Mouse (Mus musculus) limb, embryonic 14.5 days (tissue): ENCODE data around the gene Ces1h. TPM values are rescaled to one million over a fixed set of nuclear protein-coding genes. Genes with fewer than 3 reads are reported as not detected.
A peak's percentile ranks its signal among the peaks of the same experiment; 100 is the strongest.
"Not testable (repeated sequence)": the region's sequence is repeated elsewhere in the genome, so short reads cannot be mapped to it uniquely, and the experiment has no call there.

Source experiments
- ATAC-seq: fragments of 200-750 bp; cut with Nextera tagmentation; 2 replicates; pipeline ENCODE4 v1.8.0; 2017; ENCODE audit warnings: low read depth, moderate number of reproducible peaks, moderate TSS enrichment; ENCODE audit not compliant: low FRiP score
- DNase-seq: peaks from one replicate; pipeline ENCODE4 v3.0.0-alpha.2; 2015; ENCODE audit warnings: low spot score
- H3K27ac ChIP-seq: fragments of 300-500 bp; sonication (generic); replicated peaks from 2 replicates; pipeline ENCODE4 v1.5.1; 2014; ENCODE audit warnings: low read depth, mild to moderate bottlenecking, low read length, moderate library complexity, mixed read lengths
- H3K27me3 ChIP-seq: fragments of 300-500 bp; sonication (generic); 2 replicates; pipeline ENCODE4 v1.6.1; 2014; ENCODE audit warnings: low read length, mixed read lengths; ENCODE audit not compliant: control insufficient read depth, insufficient read depth
- H3K36me3 ChIP-seq: fragments of 300-500 bp; sonication (generic); 2 replicates; pipeline ENCODE4 v1.6.1; 2014; ENCODE audit warnings: mild to moderate bottlenecking, low read length, moderate library complexity, mixed read lengths; ENCODE audit not compliant: control insufficient read depth, insufficient read depth
- H3K4me1 ChIP-seq: fragments of 300-500 bp; sonication (generic); 2 replicates; pipeline ENCODE4 v1.6.1; 2014; ENCODE audit warnings: antibody characterized with exemption, low read length, mixed read lengths; ENCODE audit not compliant: control insufficient read depth, insufficient read depth
- H3K4me2 ChIP-seq: fragments of 300-500 bp; sonication (generic); replicated peaks from 2 replicates; pipeline ENCODE4 v1.6.1; 2014; ENCODE audit warnings: low read depth, mild to moderate bottlenecking, low read length, moderate library complexity; ENCODE audit not compliant: severe bottlenecking
- H3K4me3 ChIP-seq: fragments of 300-500 bp; sonication (generic); replicated peaks from 2 replicates; pipeline ENCODE4 v1.5.1; 2014; ENCODE audit warnings: low read length
- H3K9ac ChIP-seq: fragments of 300-500 bp; sonication (generic); 2 replicates; pipeline ENCODE4 v1.6.1; 2014; ENCODE audit warnings: mild to moderate bottlenecking, low read depth, low read length, moderate library complexity; ENCODE audit not compliant: severe bottlenecking
- H3K9me3 ChIP-seq: fragments of 300-500 bp; sonication (generic); 2 replicates; pipeline ENCODE4 v1.6.1; 2016; ENCODE audit warnings: low read length; ENCODE audit not compliant: control insufficient read depth
- POLR2A ChIP-seq: fragments of 200-500 bp; IDR thresholded peaks from 2 replicates; pipeline ENCODE4 v1.8.0; 2012; ENCODE audit warnings: inconsistent platforms, mild to moderate bottlenecking, moderate library complexity, borderline replicate concordance; ENCODE audit not compliant: insufficient read depth, insufficient read length; ENCODE audit errors: extremely low read depth
- WGBS: fragments of 180-500 bp; shearing (Covaris S2); extraction: QIAGEN DNeasy Blood & Tissue Kit; methylation state at CpG from one replicate; pipeline ENCODE4 v1.1.7; 2014; 5-methylcytosine and 5-hydroxymethylcytosine counted together
- polyA plus RNA-seq, 2 experiments: library from polyadenylated mRNA; depleted of rRNA in 1 of 2; stranded (reverse) in 1 of 2; unstranded in 1 of 2; fragments of >200 nt; fragmentation: Nextera tagmentation in 1 of 2; extraction: Ambion mirVana in 1 of 2; gene quantifications; 2 replicates each; pipeline versions ENCODE4 v1.2.1 to v1.2.3; 2012 to 2014

Gene Ces1h
- not detected in 2 replicates for polyA plus RNA-seq (2012; rRNA removed)
- not detected in 2 replicates for polyA plus RNA-seq (2014; fragmentation: Nextera tagmentation; extraction: Ambion mirVana)

DNA sequence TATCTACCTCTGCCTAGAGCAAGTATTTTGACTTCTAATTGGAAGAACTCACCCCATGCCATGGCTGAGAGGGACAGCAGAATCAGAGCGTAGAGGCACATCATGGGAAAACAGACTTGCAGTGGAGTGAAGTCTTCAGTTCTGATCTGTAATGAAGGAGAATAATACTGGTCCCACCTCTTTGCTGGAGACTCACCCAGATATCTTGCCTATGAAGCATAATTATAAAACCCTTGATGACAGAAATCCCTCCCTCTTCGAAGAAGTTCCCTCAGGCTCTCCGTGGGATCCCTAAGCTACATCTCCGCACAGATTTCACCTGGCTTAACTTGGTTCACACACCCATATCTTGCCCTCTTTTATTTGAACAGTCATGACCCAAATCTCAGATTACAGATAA, at the start of gene Ces1h:
TSS of gene Ces1h (minus strand) at position 101 of the 400 bp plus-strand sequence.
- 85% methylated on average over 4 of the region's 4 CpGs for WGBS
- H3K9me3 ChIP-seq = no peaks in the 10 kb centered on the region
- DNase-seq (no peak), ATAC-seq (no peak)
- H3K4me3 ChIP-seq = no peak within 1 kb of the TSS
- TF ChIP-seq POLR2A = no peak
- H3K4me2 ChIP-seq = no peak within 1 kb of the TSS
- H3K27ac ChIP-seq = no peak within 1 kb of the TSS
- no peaks in the 10 kb centered on the region for H3K4me1 ChIP-seq
- H3K36me3 ChIP-seq = no peaks in the 10 kb centered on the region
- H3K27me3 ChIP-seq = no peaks in the 10 kb centered on the region
- H3K9ac ChIP-seq = no peak within 1 kb of the TSS

DNA sequence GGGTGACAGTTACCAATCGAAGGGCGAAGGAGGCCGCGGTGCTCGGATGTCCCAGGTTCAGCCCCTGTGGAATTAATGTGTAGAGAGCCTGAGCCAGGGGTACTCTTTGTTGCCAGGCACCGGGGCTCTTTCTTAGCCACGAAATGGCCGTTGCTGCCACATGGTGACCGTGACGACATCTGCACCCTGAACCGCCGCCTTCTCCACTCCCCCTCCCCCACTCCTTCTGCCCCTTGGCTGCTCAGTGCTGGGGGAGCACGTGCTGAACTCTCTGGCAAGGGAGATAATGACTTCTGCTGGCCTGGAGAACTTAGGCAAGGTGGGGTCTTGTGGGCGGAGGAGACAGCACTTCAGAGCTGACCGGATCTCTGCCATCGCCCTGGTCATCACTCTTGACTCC, 47.7 kb upstream of the Ces1h start:
- no peak for DNase-seq
- no peak for ATAC-seq
- Histone ChIP-seq H3K4me2 (no peak overlapping the region), H3K27me3 (no peaks in the 10 kb centered on the region), H3K36me3 (no peaks in the 10 kb centered on the region), H3K27ac (no peak overlapping the region), H3K9ac (no peak overlapping the region), H3K4me1 (no peaks in the 10 kb centered on the region), H3K9me3 (no peaks in the 10 kb centered on the region), H3K4me3 (no peak overlapping the region)
- 90% methylated on average over 16 of the region's 16 CpGs for WGBS
- TF ChIP-seq POLR2A = no peak

DNA sequence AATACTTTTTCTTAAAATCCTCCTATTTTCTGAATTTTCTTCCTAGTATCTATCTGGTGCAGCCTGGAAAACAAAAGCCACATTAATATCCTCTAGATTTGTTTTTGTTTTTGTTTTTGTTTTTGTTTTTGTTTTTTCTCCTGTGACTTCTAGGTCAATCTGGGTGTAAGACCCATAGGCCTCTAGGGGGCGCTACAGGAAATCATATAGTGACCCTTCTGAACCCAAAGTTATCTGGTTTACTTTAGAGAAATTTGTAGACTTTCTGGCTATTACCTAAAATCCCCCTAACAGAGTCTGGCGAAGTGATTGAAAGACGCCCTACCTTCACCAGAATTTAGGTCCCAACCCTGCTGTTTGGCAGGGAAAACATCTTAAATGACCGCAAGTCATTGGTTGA, 35.9 kb upstream of the Ces1h start:
- ATAC-seq = no peak
- WGBS = 70% methylated on average over 4 of the region's 4 CpGs

GRCm38 (mm10) chr8:93408830-93409229, 29.3 kb upstream of the Ces1h start:
- no peak for DNase-seq
- no peak overlapping the region for H3K27ac ChIP-seq
- no peak for ATAC-seq
- no peaks in the 10 kb centered on the region for H3K9me3 ChIP-seq
- H3K4me3 ChIP-seq = no peak overlapping the region
- no peak for TF ChIP-seq POLR2A
- 80% methylated on average over 2 of the region's 2 CpGs for WGBS
- H3K36me3 ChIP-seq = no peaks in the 10 kb centered on the region
- no peaks in the 10 kb centered on the region for H3K4me1 ChIP-seq
- no peaks in the 10 kb centered on the region for H3K27me3 ChIP-seq
- H3K9ac ChIP-seq = no peak overlapping the region
- no peak overlapping the region for H3K4me2 ChIP-seq

More for the DNA sequence above, 35.9 kb upstream of the Ces1h start:
- H3K4me3 ChIP-seq = no peak overlapping the region
- TF ChIP-seq POLR2A = no peak
- H3K27me3 ChIP-seq = no peaks in the 10 kb centered on the region
- no peak overlapping the region for H3K27ac ChIP-seq
- H3K9me3 ChIP-seq = no peaks in the 10 kb centered on the region
- no peaks in the 10 kb centered on the region for H3K4me1 ChIP-seq
- H3K36me3 ChIP-seq = no peaks in the 10 kb centered on the region
- no peak for DNase-seq
- H3K9ac ChIP-seq = no peak overlapping the region
- no peak overlapping the region for H3K4me2 ChIP-seq

DNA sequence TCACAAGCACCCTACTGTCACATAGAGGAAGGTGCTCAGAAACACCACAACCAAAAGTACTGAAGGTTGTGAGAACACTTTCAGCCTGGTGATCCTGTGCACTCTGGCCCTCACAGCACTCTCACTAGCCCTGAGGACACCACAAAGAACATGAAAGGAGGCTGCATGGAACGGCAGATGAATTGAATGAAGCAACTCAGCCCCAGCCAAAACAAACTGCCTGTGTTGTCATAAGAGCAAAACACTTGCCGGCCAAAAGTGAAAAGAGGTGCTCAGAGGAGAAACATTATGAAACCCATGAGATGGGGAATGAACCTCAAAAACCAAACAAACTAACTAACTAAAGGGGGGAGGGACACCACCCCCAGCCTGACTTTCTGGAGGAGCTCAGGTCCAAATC, 20.2 kb upstream of the Ces1h start:
- H3K9me3 ChIP-seq = no peaks in the 10 kb centered on the region
- no peak for ATAC-seq
- no peak for DNase-seq
- H3K4me3 ChIP-seq = no peak overlapping the region
- H3K4me1 ChIP-seq = no peaks in the 10 kb centered on the region
- H3K27ac ChIP-seq = no peak overlapping the region
- H3K4me2 ChIP-seq = no peak overlapping the region
- H3K9ac ChIP-seq = no peak overlapping the region
- 80% methylated on average over 2 of the region's 2 CpGs for WGBS
- TF ChIP-seq POLR2A = no peak
- no peaks in the 10 kb centered on the region for H3K27me3 ChIP-seq
- no peaks in the 10 kb centered on the region for H3K36me3 ChIP-seq

DNA sequence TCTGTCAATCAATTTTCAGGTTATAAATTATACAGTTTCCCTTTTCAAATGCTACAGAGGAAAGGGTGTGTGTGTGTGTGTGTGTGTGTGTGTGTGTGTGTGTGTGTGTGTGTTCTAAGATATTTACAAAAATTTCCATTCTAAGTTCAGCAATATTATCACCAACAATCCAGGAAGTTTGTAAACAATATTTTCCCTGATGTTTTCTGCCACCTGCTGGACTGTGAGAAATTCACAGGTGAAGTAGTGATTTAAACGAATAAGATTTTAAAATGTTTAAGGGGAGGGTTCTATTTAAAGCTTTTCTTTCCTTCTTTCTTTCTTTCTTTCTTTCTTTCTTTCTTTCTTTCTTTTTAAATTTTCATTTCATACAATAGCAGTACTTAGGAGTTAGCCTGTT, 18.5 kb upstream of the Ces1h start:
- 34% methylated on average over 1 of the region's 1 CpGs for WGBS
- H3K4me2 ChIP-seq = no peak overlapping the region

DNA sequence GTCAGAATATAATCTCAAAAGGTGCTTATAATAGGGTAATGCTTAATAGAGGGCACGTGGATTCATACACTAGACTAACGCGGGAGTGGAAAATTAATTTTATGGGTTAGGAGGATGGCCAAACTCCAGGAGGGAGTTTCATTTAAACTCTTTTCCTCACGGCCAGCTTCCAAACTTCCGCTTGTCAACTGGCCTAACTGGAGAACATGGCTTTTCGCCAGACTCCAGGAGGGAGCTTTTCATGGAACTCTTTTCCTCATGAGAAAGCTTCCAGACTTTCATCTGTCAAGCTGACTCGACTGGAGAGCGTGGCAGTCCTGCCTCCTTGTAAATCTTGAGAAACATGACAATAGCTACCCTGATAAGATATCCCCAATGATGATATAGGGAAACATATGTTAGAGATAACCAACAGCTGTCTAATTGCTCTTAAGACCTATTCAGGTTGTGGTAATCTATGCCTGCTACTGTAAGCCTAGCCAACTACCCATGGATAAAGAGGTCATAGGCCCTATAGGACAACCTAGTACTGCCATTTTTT, 14.6 kb upstream of the Ces1h start:
- not testable (repeated sequence) for H3K27ac ChIP-seq, H3K36me3 ChIP-seq, H3K4me2 ChIP-seq, H3K4me3 ChIP-seq, ATAC-seq, H3K9me3 ChIP-seq, H3K4me1 ChIP-seq, H3K9ac ChIP-seq, H3K27me3 ChIP-seq
- DNase-seq = peak; percentile 28
- 34% methylated on average over 8 of the region's 8 CpGs for WGBS

More for the DNA sequence above, 18.5 kb upstream of the Ces1h start:
- no peak for ATAC-seq
- no peak for TF ChIP-seq POLR2A
- H3K4me3 ChIP-seq = no peak overlapping the region
- H3K4me1 ChIP-seq = no peaks in the 10 kb centered on the region
- H3K27me3 ChIP-seq = no peaks in the 10 kb centered on the region
- H3K9ac ChIP-seq = no peak overlapping the region
- H3K27ac ChIP-seq = no peak overlapping the region
- H3K9me3 ChIP-seq = no peaks in the 10 kb centered on the region
- no peaks in the 10 kb centered on the region for H3K36me3 ChIP-seq
- no peak for DNase-seq
